Mouse (Mus musculus) heart, embryonic 11.5 days (tissue): ENCODE results near the gene Olfr56. TPM values are rescaled to one million over a fixed set of nuclear protein-coding genes. Genes with fewer than 3 reads are reported as not detected.
"Not testable (repeated sequence)": the region's sequence is repeated elsewhere in the genome, so short reads cannot be mapped to it uniquely, and the experiment has no call there.

Source experiments
- ATAC-seq: fragments of 200-750 bp; cut with Nextera tagmentation; replicated peaks from 2 replicates; pipeline ENCODE4 v1.8.0; 2017; ENCODE audit warnings: moderate library complexity; ENCODE audit not compliant: insufficient number of reproducible peaks, low FRiP score, low TSS enrichment
- H3K27ac ChIP-seq: fragments of 300-500 bp; sonication (generic); 2 replicates; pipeline ENCODE4 v1.5.1; 2014; ENCODE audit warnings: mild to moderate bottlenecking, low read depth, low read length
- H3K27me3 ChIP-seq: fragments of 300-500 bp; sonication (generic); 2 replicates; pipeline ENCODE4 v1.6.1; 2014; ENCODE audit warnings: mild to moderate bottlenecking, low read length, mixed read lengths; ENCODE audit not compliant: control insufficient read depth, insufficient read depth
- H3K36me3 ChIP-seq: fragments of 300-500 bp; sonication (generic); 2 replicates; pipeline ENCODE4 v1.6.1; 2014; ENCODE audit warnings: mild to moderate bottlenecking, low read length, moderate library complexity, mixed read lengths; ENCODE audit not compliant: control insufficient read depth, insufficient read depth
- H3K4me1 ChIP-seq: fragments of 300-500 bp; sonication (generic); 2 replicates; pipeline ENCODE4 v1.6.1; 2014; ENCODE audit warnings: low read length; ENCODE audit not compliant: control insufficient read depth, insufficient read depth
- H3K4me2 ChIP-seq: fragments of 300-500 bp; sonication (generic); 2 replicates; pipeline ENCODE4 v1.6.1; 2014; ENCODE audit warnings: mild to moderate bottlenecking, moderate library complexity
- H3K4me3 ChIP-seq: fragments of 300-500 bp; sonication (generic); 2 replicates; pipeline ENCODE4 v1.5.1; 2014; ENCODE audit warnings: low read depth, low read length
- H3K9ac ChIP-seq: fragments of 300-500 bp; sonication (generic); 2 replicates; pipeline ENCODE4 v1.6.1; 2014; ENCODE audit warnings: mild to moderate bottlenecking, low read depth, low read length, moderate library complexity
- H3K9me3 ChIP-seq: fragments of 300-500 bp; sonication (generic); replicated peaks from 2 replicates; pipeline ENCODE4 v1.6.1; 2016; ENCODE audit warnings: low read length; ENCODE audit not compliant: control insufficient read depth
- WGBS: fragments of 180-500 bp; shearing (Covaris S2); extraction: QIAGEN DNeasy Blood & Tissue Kit; methylation state at CpG from one replicate; pipeline ENCODE4 v1.1.7; 2014; ENCODE audit not compliant: insufficient replicate concordance; 5-methylcytosine and 5-hydroxymethylcytosine counted together
- polyA plus RNA-seq: library from polyadenylated mRNA; unstranded; fragments of >200 nt; fragmentation: Nextera tagmentation; extraction: Ambion mirVana; gene quantifications from 2 replicates; pipeline ENCODE4 v1.2.1, GENCODE M21; 2014

Olfr56 gene
- polyA plus RNA-seq, result not detected in 2 replicates

DNA sequence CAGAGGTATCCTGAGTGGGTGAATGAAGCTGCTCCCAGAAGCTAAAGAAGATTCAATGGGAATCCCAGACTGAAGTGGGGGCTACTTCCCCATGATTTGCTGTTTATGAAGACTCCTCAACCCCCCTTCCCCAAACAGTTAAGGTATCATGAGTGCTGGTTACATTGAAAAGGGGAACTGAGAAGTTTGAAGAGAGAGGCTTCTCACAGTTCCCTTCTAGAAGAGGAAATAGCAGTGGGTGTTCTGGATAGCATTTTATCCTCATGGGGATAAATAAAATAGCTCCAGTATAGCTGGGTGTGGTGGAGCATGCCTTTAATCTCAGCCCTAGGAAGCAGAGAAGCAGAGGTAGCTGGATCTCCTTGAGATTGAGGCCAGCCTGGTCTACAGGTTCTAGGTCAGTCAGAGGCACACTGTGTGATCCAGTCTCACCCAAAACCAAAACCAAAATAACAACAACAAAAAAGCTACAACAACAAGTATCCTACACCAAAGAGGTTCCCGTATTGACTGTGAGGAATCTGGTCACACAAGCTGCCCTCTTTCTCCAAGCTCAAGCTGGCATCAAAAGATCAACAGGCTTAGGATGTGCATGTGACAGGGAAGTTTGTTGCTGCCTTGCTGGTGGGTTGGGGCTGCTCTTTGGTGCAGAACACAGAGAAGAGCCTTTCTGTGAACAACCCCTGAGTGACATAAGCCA is at the start of gene Olfr56:
TSS of gene Olfr56 (plus strand) at position 650 of the 700 bp plus-strand sequence.
- H3K27ac ChIP-seq, H3K4me3 ChIP-seq, H3K36me3 ChIP-seq, H3K4me1 ChIP-seq, H3K9ac ChIP-seq, H3K4me2 ChIP-seq, H3K27me3 ChIP-seq, ATAC-seq, H3K9me3 ChIP-seq: not testable (repeated sequence)
- no CpG with 5 or more reads among the region's 1 CpGs for WGBS

DNA sequence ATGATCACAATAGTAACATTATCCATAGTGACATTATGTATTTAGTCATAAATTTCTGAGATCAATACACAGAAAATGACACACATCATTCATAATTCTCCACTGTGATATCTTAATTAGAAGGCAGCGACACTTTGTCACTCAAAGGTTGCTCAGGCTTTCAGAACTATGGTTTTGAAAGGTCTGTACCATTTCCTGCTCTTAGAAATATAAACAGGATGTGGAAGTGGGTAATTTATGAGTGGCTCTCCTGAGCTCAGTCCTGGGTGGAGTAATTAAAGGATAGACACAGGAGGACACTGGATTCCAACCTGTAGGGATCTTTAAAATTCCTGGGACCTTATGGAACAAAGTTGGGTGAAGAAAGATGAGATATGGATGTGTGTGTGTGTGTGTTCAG is 45.3 kb upstream of the Olfr56 start:
- H3K4me2 ChIP-seq, ATAC-seq, H3K4me1 ChIP-seq, H3K9ac ChIP-seq, H3K27me3 ChIP-seq, H3K27ac ChIP-seq, H3K4me3 ChIP-seq, H3K9me3 ChIP-seq, H3K36me3 ChIP-seq: not testable (repeated sequence)
- WGBS, result 61% methylated on average over 1 of the region's 1 CpGs

DNA sequence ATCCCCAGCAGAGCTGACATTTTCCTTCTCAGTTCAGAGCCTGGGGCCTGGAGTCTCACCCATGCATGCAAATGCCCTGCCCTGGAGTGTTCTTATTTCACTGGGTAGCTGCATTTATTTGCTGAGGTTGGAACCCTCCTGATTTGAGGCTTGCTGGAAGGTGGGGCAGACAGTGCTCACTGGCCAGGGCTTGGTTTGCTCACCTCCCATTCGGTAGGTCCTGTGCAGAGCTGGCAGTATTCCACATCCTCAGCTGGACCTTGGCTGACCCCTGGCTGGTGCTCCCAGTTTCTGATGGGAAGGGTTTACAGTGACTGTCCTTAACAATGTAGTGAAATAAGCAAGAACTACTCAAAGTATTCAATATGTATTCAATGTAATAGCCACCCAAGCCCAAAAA is 44.8 kb upstream of the Olfr56 start:
- not testable (repeated sequence) for H3K4me3 ChIP-seq, H3K36me3 ChIP-seq, H3K4me2 ChIP-seq, H3K9me3 ChIP-seq, H3K4me1 ChIP-seq, ATAC-seq, H3K9ac ChIP-seq, H3K27ac ChIP-seq, H3K27me3 ChIP-seq
- WGBS, result 58% methylated on average over 1 of the region's 1 CpGs

DNA sequence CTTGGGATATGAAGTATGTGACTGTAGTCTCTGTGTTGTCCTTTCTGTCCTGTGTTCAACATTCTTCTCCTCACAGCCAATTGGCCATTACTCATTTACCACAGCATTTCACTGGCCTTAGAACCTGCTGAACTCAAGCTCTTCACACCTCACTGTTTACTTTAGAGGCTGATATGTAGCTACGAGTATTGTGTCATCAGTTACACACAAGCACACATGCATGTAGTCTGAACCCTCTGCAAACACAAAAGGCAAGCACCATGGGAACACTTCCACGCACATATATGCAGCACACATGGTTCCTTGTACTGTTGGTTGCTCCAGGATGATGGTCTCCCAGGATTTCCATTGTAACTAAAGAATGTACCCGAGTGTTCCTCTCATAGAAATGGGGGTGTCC is 43.4 kb upstream of the Olfr56 start:
- not testable (repeated sequence) for H3K27me3 ChIP-seq, H3K27ac ChIP-seq, H3K36me3 ChIP-seq, H3K4me3 ChIP-seq, H3K4me2 ChIP-seq, H3K4me1 ChIP-seq, H3K9ac ChIP-seq, H3K9me3 ChIP-seq, ATAC-seq
- WGBS, result no CpG with 5 or more reads among the region's 3 CpGs

DNA sequence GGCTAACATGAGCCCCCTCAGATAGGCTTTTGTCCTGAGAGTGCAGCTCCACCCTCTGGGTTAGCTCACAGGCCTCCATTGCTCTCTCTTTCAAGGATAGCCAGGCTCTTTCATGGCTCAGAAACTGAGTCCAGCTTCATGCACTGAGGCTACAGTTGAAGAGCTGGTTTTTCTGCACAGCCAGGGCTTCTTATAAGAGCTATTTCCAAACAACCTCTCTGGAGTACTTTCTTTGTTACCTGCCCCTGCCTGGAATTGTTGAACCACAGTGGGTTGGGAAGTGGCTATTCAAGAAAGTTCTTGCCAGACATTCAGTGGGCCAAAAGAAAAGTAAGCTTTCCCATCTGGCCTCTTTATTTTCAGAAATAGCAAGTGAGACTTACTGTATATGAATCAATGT is 39.4 kb upstream of the Olfr56 start:
- not testable (repeated sequence) for H3K4me3 ChIP-seq, H3K27me3 ChIP-seq, H3K36me3 ChIP-seq, H3K4me1 ChIP-seq, H3K4me2 ChIP-seq, H3K9me3 ChIP-seq, ATAC-seq, H3K27ac ChIP-seq, H3K9ac ChIP-seq

DNA sequence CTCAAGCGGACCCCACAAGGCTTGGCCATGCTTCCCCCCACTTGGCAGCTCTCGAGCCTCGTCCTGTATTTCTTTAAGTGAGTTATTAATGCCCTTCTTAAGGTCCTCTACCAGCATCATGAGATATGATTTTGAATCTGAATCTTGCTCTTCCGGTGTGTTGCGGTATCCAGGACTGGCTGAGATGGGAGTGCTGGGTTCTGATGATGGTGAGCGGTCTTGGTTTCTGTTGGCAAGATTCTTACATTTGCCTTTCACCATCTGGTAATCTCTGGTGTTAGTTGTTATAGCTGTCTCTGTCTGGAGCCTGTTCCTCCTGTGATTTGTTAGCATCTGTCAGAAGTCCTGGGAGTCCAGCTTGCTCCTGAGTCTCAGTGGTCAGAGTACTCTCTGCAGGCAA is 32.6 kb upstream of the Olfr56 start, which contains the start of gene Psme2b:
TSS of gene Psme2b (minus strand) at position 101 of the 400 bp plus-strand sequence.
- not testable (repeated sequence) for H3K27ac ChIP-seq, ATAC-seq
- WGBS, result 83% methylated on average over 6 of the region's 6 CpGs

GRCm38 (mm10) chr11:48974686-48975085 is 4.0 kb upstream of the Olfr56 start:
- H3K27me3 ChIP-seq, H3K27ac ChIP-seq, H3K9ac ChIP-seq, H3K4me2 ChIP-seq, H3K4me3 ChIP-seq, H3K4me1 ChIP-seq, H3K9me3 ChIP-seq, H3K36me3 ChIP-seq, ATAC-seq: not testable (repeated sequence)
- WGBS, result no CpG with 5 or more reads among the region's 1 CpGs

More for the DNA sequence above, 32.6 kb upstream of the Olfr56 start, which contains the start of gene Psme2b:
- not testable (repeated sequence) for H3K4me1 ChIP-seq, H3K9me3 ChIP-seq, H3K27me3 ChIP-seq, H3K36me3 ChIP-seq, H3K4me3 ChIP-seq, H3K4me2 ChIP-seq, H3K9ac ChIP-seq

- not testable (repeated sequence) for ATAC-seq, H3K4me3 ChIP-seq, H3K9me3 ChIP-seq, H3K4me1 ChIP-seq, H3K9ac ChIP-seq, H3K4me2 ChIP-seq, H3K36me3 ChIP-seq, H3K27ac ChIP-seq, H3K27me3 ChIP-seq
- no CpG with 5 or more reads among the region's 3 CpGs for WGBS
Observed at GRCm38 (mm10) chr11:48979251-48979650, 562 bp downstream of the Olfr56 start, which contains the start of gene 9930111J21Rik1. Gene 9930111J21Rik1 (minus strand): TSS chr11:48979398.

- H3K9me3 ChIP-seq, H3K4me2 ChIP-seq, H3K4me3 ChIP-seq, ATAC-seq, H3K27me3 ChIP-seq, H3K36me3 ChIP-seq, H3K4me1 ChIP-seq, H3K27ac ChIP-seq, H3K9ac ChIP-seq: not testable (repeated sequence)
- no CpG with 5 or more reads among the region's 5 CpGs for WGBS
Observed at GRCm38 (mm10) chr11:48980052-48980451, 1.4 kb downstream of the Olfr56 start.
